Mouse (Mus musculus) neural tube, embryonic 14.5 days (tissue): ENCODE data around the gene Slc6a1. TPM values are rescaled to one million over a fixed set of nuclear protein-coding genes. Genes with fewer than 3 reads are reported as not detected.

ENCODE experiments used
- ATAC-seq: fragments of 200-750 bp; cut with Nextera tagmentation; 2 replicates; pipeline ENCODE4 v1.8.0; 2017; ENCODE audit warnings: low read depth, mild to moderate bottlenecking, moderate TSS enrichment, moderate library complexity
- H3K27ac ChIP-seq: fragments of 300-500 bp; sonication (generic); 2 replicates; pipeline ENCODE4 v1.5.1; 2014; ENCODE audit warnings: low read depth, mild to moderate bottlenecking, control low read depth, low read length, moderate library complexity, mixed read lengths
- H3K27me3 ChIP-seq: fragments of 300-500 bp; sonication (generic); 2 replicates; pipeline ENCODE4 v1.6.1; 2014; ENCODE audit warnings: low read length; ENCODE audit not compliant: control insufficient read depth, insufficient read depth
- H3K36me3 ChIP-seq: fragments of 300-500 bp; sonication (generic); 2 replicates; pipeline ENCODE4 v1.6.1; 2014; ENCODE audit warnings: low read length, mixed read lengths; ENCODE audit not compliant: control insufficient read depth, insufficient read depth
- H3K4me1 ChIP-seq: fragments of 300-500 bp; sonication (generic); 2 replicates; pipeline ENCODE4 v1.6.1; 2014; ENCODE audit warnings: low read length; ENCODE audit not compliant: control insufficient read depth, insufficient read depth
- H3K4me2 ChIP-seq: fragments of 300-500 bp; sonication (generic); 2 replicates; pipeline ENCODE4 v1.6.1; 2014; ENCODE audit warnings: mild to moderate bottlenecking, low read depth, low read length, control low read depth
- H3K4me3 ChIP-seq: fragments of 300-500 bp; sonication (generic); 2 replicates; pipeline ENCODE4 v1.5.1; 2014; ENCODE audit warnings: low read depth, low read length, control low read depth, mixed read lengths
- H3K9ac ChIP-seq: fragments of 300-500 bp; sonication (generic); replicated peaks from 2 replicates; pipeline ENCODE4 v1.6.1; 2014; ENCODE audit warnings: low read depth, mild to moderate bottlenecking, control low read depth, low read length, mixed read lengths
- H3K9me3 ChIP-seq: fragments of 300-500 bp; sonication (generic); 2 replicates; pipeline ENCODE4 v1.6.1; 2016; ENCODE audit warnings: low read length; ENCODE audit not compliant: control insufficient read depth
- WGBS: fragments of 180-500 bp; shearing (Covaris S2); extraction: QIAGEN DNeasy Blood & Tissue Kit; methylation state at CpG from one replicate; pipeline ENCODE4 v1.1.7; 2014; 5-methylcytosine and 5-hydroxymethylcytosine counted together
- polyA plus RNA-seq: library from polyadenylated mRNA; unstranded; fragments of >200 nt; fragmentation: Nextera tagmentation; extraction: Ambion mirVana; gene quantifications from 2 replicates; pipeline ENCODE4 v1.2.1, GENCODE M21; 2014

Gene Slc6a1
- polyA plus RNA-seq, 1 experiment from 2014 or later: 156 TPM

GRCm38 (mm10) chr6:114297260-114298002 lies 15.0 kb downstream of the Slc6a1 start:
- Histone ChIP-seq H3K9ac (no peak overlapping the region; the same call in 1 of the 2 replicates), H3K4me1 (peaks cover 36% of the 10 kb centered on the region)
- ATAC-seq: peak; percentile 69

DNA sequence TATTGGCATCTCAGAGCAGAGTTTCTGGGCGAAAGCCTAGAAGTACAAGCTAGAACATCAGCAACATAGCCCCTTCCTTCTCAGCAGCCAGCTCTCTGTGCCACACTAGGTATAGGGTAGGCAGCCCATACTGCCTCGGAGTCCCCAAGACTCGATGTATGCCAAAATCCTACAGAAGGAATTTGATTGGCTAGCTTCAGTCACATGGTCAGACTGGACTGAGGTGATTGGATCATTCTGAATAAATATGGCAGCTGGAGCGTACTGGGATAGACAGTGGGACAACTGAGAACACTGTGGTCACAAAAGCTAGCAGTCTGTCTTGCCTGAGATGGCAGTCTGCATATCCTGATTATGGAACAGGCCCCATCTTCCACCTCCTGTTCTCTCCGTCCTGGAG lies 17.3 kb downstream of the Slc6a1 start:
- Histone ChIP-seq H3K27me3 (no peaks in the 10 kb centered on the region), H3K9me3 (no peaks in the 10 kb centered on the region), H3K4me1 (peaks cover 20% of the 10 kb centered on the region), H3K4me3 (no peak overlapping the region), H3K9ac (no peak overlapping the region), H3K4me2 (no peak overlapping the region), H3K27ac (no peak overlapping the region), H3K36me3 (peaks cover 17% of the 10 kb centered on the region)
- no peak for ATAC-seq
- WGBS: 92% methylated on average over 5 of the region's 5 CpGs

More at GRCm38 (mm10) chr6:114297260-114298002, 15.0 kb downstream of the Slc6a1 start:
- no peak overlapping the region for H3K4me3 ChIP-seq
- peak overlapping the region; percentile 78 for H3K27ac ChIP-seq
- H3K9me3 ChIP-seq: no peaks in the 10 kb centered on the region
- H3K4me2 ChIP-seq: no peak overlapping the region
- H3K27me3 ChIP-seq: no peaks in the 10 kb centered on the region
- WGBS: 16% methylated on average over 10 of the region's 10 CpGs
- peaks cover 1% of the 10 kb centered on the region for H3K36me3 ChIP-seq

DNA sequence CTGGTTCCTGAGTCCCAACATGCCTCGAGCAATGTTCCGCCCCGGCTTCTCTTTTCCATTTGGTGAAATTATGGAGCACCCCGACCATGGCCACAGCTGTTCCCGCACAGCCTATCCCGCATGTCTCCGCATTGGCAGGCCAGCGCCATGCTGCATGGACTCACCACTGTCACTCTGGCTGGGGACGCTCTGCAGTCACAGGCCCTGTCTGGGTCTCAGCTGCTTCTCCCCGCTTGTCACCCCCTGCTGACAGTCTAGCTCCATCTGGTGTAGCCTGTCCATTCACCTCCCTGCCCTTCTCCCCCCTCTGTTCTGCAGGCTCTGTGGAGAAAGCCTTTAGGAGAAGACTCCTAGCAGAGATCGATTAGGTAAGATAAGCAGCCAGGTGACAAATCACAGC lies 18.3 kb downstream of the Slc6a1 start:
- Histone ChIP-seq H3K4me3 (no peak overlapping the region), H3K4me1 (peaks cover 20% of the 10 kb centered on the region), H3K27ac (no peak overlapping the region), H3K36me3 (peaks cover 26% of the 10 kb centered on the region), H3K4me2 (no peak overlapping the region), H3K27me3 (no peaks in the 10 kb centered on the region), H3K9me3 (no peaks in the 10 kb centered on the region), H3K9ac (no peak overlapping the region)
- ATAC-seq: no peak
- 44% methylated on average over 11 of the region's 11 CpGs for WGBS

GRCm38 (mm10) chr6:114304668-114305067 lies 22.2 kb downstream of the Slc6a1 start:
- Histone ChIP-seq H3K27me3 (no peaks in the 10 kb centered on the region), H3K27ac (no peak overlapping the region), H3K9me3 (no peaks in the 10 kb centered on the region), H3K9ac (no peak overlapping the region), H3K4me3 (no peak overlapping the region), H3K36me3 (peaks cover 40% of the 10 kb centered on the region), H3K4me1 (no peaks in the 10 kb centered on the region), H3K4me2 (no peak overlapping the region)
- no peak for ATAC-seq
- WGBS: 90% methylated on average over 6 of the region's 6 CpGs

DNA sequence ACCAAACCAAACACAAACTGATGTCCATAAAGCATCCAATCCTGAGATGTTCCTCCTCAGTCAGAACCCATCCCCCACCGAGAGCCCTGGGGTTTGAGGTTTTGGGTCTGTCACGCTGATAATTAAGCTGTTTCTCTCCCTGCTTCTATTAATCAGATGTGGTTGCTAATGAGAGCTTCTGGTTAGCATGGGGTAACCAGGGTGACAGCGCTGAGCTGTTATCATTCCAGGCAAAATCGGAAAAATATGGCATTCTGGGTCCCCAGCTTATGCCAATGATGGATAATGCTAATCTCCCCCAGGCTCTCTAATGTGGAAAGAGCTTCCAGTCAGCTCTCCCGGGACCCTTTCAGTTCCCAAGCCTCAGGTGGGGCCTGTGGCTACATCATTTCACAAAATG lies 38.1 kb downstream of the Slc6a1 start:
- no peak for ATAC-seq
- no peak overlapping the region for H3K4me3 ChIP-seq
- no peak overlapping the region for H3K4me2 ChIP-seq
- H3K27me3 ChIP-seq: no peaks in the 10 kb centered on the region
- no peak overlapping the region for H3K9ac ChIP-seq
- H3K4me1 ChIP-seq: no peaks in the 10 kb centered on the region
- H3K9me3 ChIP-seq: no peaks in the 10 kb centered on the region
- peaks cover 7% of the 10 kb centered on the region for H3K36me3 ChIP-seq
- 34% methylated on average over 5 of the region's 5 CpGs for WGBS
- no peak overlapping the region for H3K27ac ChIP-seq

DNA sequence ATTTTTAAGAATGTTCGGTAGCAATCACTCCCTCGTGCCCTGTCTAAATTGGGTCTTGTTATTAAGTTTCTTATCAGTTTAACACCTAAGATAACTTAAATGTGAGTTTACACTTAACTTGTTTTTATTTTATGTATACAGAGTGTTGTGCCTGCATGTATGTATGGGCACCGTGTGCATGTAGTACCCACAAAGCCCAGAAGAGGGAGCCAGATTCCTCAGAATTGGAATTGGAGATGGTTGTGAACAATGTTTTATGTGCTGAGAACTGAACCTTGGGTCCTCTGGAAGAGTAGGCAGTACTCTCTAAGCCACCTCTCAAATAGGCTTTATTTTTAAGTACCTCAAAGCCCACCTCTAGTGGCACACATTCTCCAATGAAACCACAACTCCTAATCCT lies 38.7 kb downstream of the Slc6a1 start:
- Histone ChIP-seq H3K4me3 (no peak overlapping the region), H3K27ac (no peak overlapping the region), H3K4me1 (no peaks in the 10 kb centered on the region), H3K9me3 (no peaks in the 10 kb centered on the region), H3K27me3 (no peaks in the 10 kb centered on the region), H3K36me3 (peaks cover 5% of the 10 kb centered on the region), H3K4me2 (no peak overlapping the region), H3K9ac (no peak overlapping the region)
- no peak for ATAC-seq
- 93% methylated on average over 3 of the region's 3 CpGs for WGBS

GRCm38 (mm10) chr6:114322914-114323313 lies 40.5 kb downstream of the Slc6a1 start:
- ATAC-seq: no peak
- WGBS: 83% methylated on average over 3 of the region's 3 CpGs
- Histone ChIP-seq H3K36me3 (no peaks in the 10 kb centered on the region), H3K9ac (no peak overlapping the region), H3K4me2 (no peak overlapping the region), H3K27ac (no peak overlapping the region), H3K4me3 (no peak overlapping the region), H3K4me1 (no peaks in the 10 kb centered on the region), H3K9me3 (no peaks in the 10 kb centered on the region), H3K27me3 (no peaks in the 10 kb centered on the region)

- Histone ChIP-seq H3K27ac (no peak overlapping the region), H3K9ac (no peak overlapping the region), H3K4me1 (peaks cover 4% of the 10 kb centered on the region; the same call in 1 of the 2 replicates), H3K4me3 (no peak overlapping the region), H3K4me2 (no peak overlapping the region), H3K9me3 (no peaks in the 10 kb centered on the region), H3K36me3 (no peaks in the 10 kb centered on the region), H3K27me3 (no peaks in the 10 kb centered on the region)
- ATAC-seq: no peak
- WGBS: 73% methylated on average over 5 of the region's 5 CpGs
These were observed 42.4 kb downstream of the Slc6a1 start for GRCm38 (mm10) chr6:114324808-114325207.

- H3K4me2 ChIP-seq: no peak overlapping the region
- no peaks in the 10 kb centered on the region for H3K36me3 ChIP-seq
- H3K27me3 ChIP-seq: no peaks in the 10 kb centered on the region
- no peak overlapping the region for H3K27ac ChIP-seq
- no peak overlapping the region for H3K4me3 ChIP-seq
- WGBS: 22% methylated on average over 8 of the region's 8 CpGs
- peaks cover 8% of the 10 kb centered on the region; the same call in 1 of the 2 replicates for H3K4me1 ChIP-seq
- no peak overlapping the region for H3K9ac ChIP-seq
- peak; percentile 83 for ATAC-seq
- H3K9me3 ChIP-seq: no peaks in the 10 kb centered on the region
These were observed 47.4 kb downstream of the Slc6a1 start for GRCm38 (mm10) chr6:114329597-114330470.
